In genomic region chr8:79583326-79583725, GRCm38 (mm10) we compare ENCODE assay signal across 9 mouse cellular contexts. TPM values are rescaled to one million over a fixed set of nuclear protein-coding genes. Genes with fewer than 3 reads are reported as not detected.
DNase-seq lines count a peak whose midpoint lies in the region; ATAC-seq and TF ChIP-seq lines count a peak whose summit lies in the region.
"Had no signal": no experiment of that assay in that cellular context is flagged by ENCODE, and none has a peak within 500 bp of the region (broad histone marks: within the 10 kb centered on the region; RNA-seq: fewer than 3 reads in every experiment).

No protein-coding gene starts in this region.

- TF ChIP-seq CTCF in midbrain, postnatal 0 days (IDR thresholded peaks at IDR 0.05): peak; percentile 39; the same call in 1 of the 2 replicates
- peak; percentile 67 for TF ChIP-seq CTCF in stomach, postnatal 0 days (IDR thresholded peaks at IDR 0.05; ENCODE audit: low read depth)

- no peaks in the 10 kb centered on the region for H3K4me1 ChIP-seq in midbrain, postnatal 0 days (ENCODE audit: insufficient read depth, low read length)
- H3K4me1 ChIP-seq in midbrain, embryonic 14.5 days (ENCODE audit: control insufficient read depth, insufficient read depth, low read length): no peaks in the 10 kb centered on the region
- no peaks in the 10 kb centered on the region for H3K4me1 ChIP-seq in stomach, postnatal 0 days (replicated peaks; ENCODE audit: control insufficient read depth, insufficient read depth)
- H3K4me1 ChIP-seq: embryonic facial prominence, embryonic 15.5 days had no signal

- no peaks in the 10 kb centered on the region for H3K36me3 ChIP-seq in midbrain, postnatal 0 days (ENCODE audit: insufficient read depth, low read length)
- no peaks in the 10 kb centered on the region for H3K36me3 ChIP-seq in midbrain, embryonic 14.5 days (ENCODE audit: control insufficient read depth, insufficient read depth, low read length)
- H3K36me3 ChIP-seq in stomach, postnatal 0 days (ENCODE audit: control insufficient read depth, insufficient read depth, low read length): no peaks in the 10 kb centered on the region
- H3K36me3 ChIP-seq: embryonic facial prominence, embryonic 15.5 days had no signal

- no peak for TF ChIP-seq EP300 in stomach, postnatal 0 days (optimal IDR thresholded peaks at IDR 0.05)

- H3K27me3 ChIP-seq in midbrain, postnatal 0 days (ENCODE audit: insufficient read depth, low read length): no peaks in the 10 kb centered on the region
- H3K27me3 ChIP-seq in midbrain, embryonic 14.5 days (ENCODE audit: control insufficient read depth, insufficient read depth, low read length): no peaks in the 10 kb centered on the region
- no peaks in the 10 kb centered on the region for H3K27me3 ChIP-seq in stomach, postnatal 0 days (ENCODE audit: control insufficient read depth, insufficient read depth, low read length)
- H3K27me3 ChIP-seq: embryonic facial prominence, embryonic 15.5 days had no signal

- H3K4me2 ChIP-seq in midbrain, postnatal 0 days (ENCODE audit: low read depth, low read length, poor library complexity, severe bottlenecking): no peak overlapping the region
- H3K4me2 ChIP-seq in midbrain, embryonic 14.5 days (ENCODE audit: low read length): no peak overlapping the region
- H3K4me2 ChIP-seq in stomach, postnatal 0 days (replicated peaks; ENCODE audit: low read depth): no peak overlapping the region
- H3K4me2 ChIP-seq: embryonic facial prominence, embryonic 15.5 days had no signal

- no peak overlapping the region for H3K27ac ChIP-seq in midbrain, postnatal 0 days (ENCODE audit: low read depth, low read length)
- H3K27ac ChIP-seq in midbrain, embryonic 14.5 days (replicated peaks; ENCODE audit: low read depth, low read length): no peak overlapping the region
- no peak overlapping the region for H3K27ac ChIP-seq in stomach, postnatal 0 days (replicated peaks)
- H3K27ac ChIP-seq: embryonic facial prominence, embryonic 15.5 days had no signal

- DNase-seq in cerebellum, postnatal 14 days: peak; percentile 9
- DNase-seq in cerebellum, adult 8-10 months: no peak
- DNase-seq in midbrain, postnatal 0 days (ENCODE audit: low spot score): no peak
- no peak for DNase-seq in midbrain, embryonic 14.5 days
- peak; percentile 10 to 50 for DNase-seq in heart, postnatal 14 days
- no peak for DNase-seq in stomach, postnatal 0 days (ENCODE audit: low spot score)
- no peak for DNase-seq in left cerebral cortex, adult 9 months (ENCODE audit: low spot score in 2 of 2)

- no peaks in the 10 kb centered on the region for H3K9me3 ChIP-seq in midbrain, postnatal 0 days (ENCODE audit: low read length)
- no peaks in the 10 kb centered on the region for H3K9me3 ChIP-seq in midbrain, embryonic 14.5 days (ENCODE audit: control insufficient read depth, low read length)
- H3K9me3 ChIP-seq in stomach, postnatal 0 days (ENCODE audit: control insufficient read depth, low read length): no peaks in the 10 kb centered on the region
- H3K9me3 ChIP-seq: embryonic facial prominence, embryonic 15.5 days had no signal

- H3K9ac ChIP-seq in midbrain, postnatal 0 days (replicated peaks; ENCODE audit: low read length, poor library complexity, severe bottlenecking): no peak overlapping the region
- no peak overlapping the region for H3K9ac ChIP-seq in midbrain, embryonic 14.5 days (replicated peaks; ENCODE audit: low read length)
- no peak overlapping the region for H3K9ac ChIP-seq in stomach, postnatal 0 days (ENCODE audit: low read length)
- H3K9ac ChIP-seq: embryonic facial prominence, embryonic 15.5 days had no signal

- H3K4me3 ChIP-seq in midbrain, postnatal 0 days (ENCODE audit: low read depth, low read length): no peak overlapping the region
- no peak overlapping the region for H3K4me3 ChIP-seq in midbrain, embryonic 14.5 days (replicated peaks; ENCODE audit: low read depth, low read length)
- no peak overlapping the region for H3K4me3 ChIP-seq in stomach, postnatal 0 days (ENCODE audit: low read depth, low read length)
- H3K4me3 ChIP-seq: embryonic facial prominence, embryonic 15.5 days had no signal

- no peak for ATAC-seq in midbrain, postnatal 0 days (ENCODE audit: low FRiP score)
- no peak for ATAC-seq in midbrain, embryonic 14.5 days (ENCODE audit: low FRiP score, low TSS enrichment)
- no peak for ATAC-seq in stomach, postnatal 0 days (ENCODE audit: low FRiP score, low TSS enrichment)
- no peak for ATAC-seq in inflammation-experienced regulatory T-cells, adult 6 months

- whole genome bisulfite sequencing in midbrain, postnatal 0 days: 38% methylated on average over 6 of the region's 6 CpGs
- 41% methylated on average over 6 of the region's 6 CpGs for whole genome bisulfite sequencing in midbrain, embryonic 14.5 days
- 29% methylated on average over 6 of the region's 6 CpGs for WGBS in stomach, postnatal 0 days

- intact Hi-C loops in heart, postnatal 14 days (cut with DNase I): loop anchor here (5.0 kb wide), 2 partner anchors 186 to 201 kb away; partner anchors contain the start of gene Smad1

RNA-seq across cellular contexts. Expression of gene Otud4, which starts 56.1 kb away (rescaled TPM):
- total RNA-seq in midbrain, postnatal 0 days (2014; rRNA removed): 24.3 and 35.3 TPM in 2 replicates
- 5.5 and 6.4 TPM in 2 replicates for polyA plus RNA-seq in midbrain, postnatal 0 days (2015; fragmentation: Nextera tagmentation; extraction: Ambion mirVana)
- polyA plus RNA-seq in midbrain, embryonic 14.5 days (2014; fragmentation: Nextera tagmentation; extraction: Ambion mirVana): 15.4 and 18.2 TPM in 2 replicates
- total RNA-seq in heart, postnatal 14 days (2021): 10 to 100 TPM; 45.5 to 45.7 TPM
- polyA plus RNA-seq in stomach, postnatal 0 days (2015; fragmentation: Nextera tagmentation; extraction: Ambion mirVana): 5.4 and 5.6 TPM in 2 replicates
- polyA plus RNA-seq in inflammation-experienced regulatory T-cells, adult 6 months (2017; shearing (Covaris generic)): 10 to 100 TPM; 14.1 to 18.9 (median 16.0) TPM

Comparison
In these comparisons a context has a peak if more than half of its experiments do, and no peak if none do; other contexts are left out.
1. DNase-seq: peak in cerebellum, postnatal 14 days (2 of 2) and heart, postnatal 14 days (2 of 2); none in cerebellum, adult 8-10 months (single experiment), midbrain, postnatal 0 days (single experiment), midbrain, embryonic 14.5 days (single experiment), stomach, postnatal 0 days (single experiment) and left cerebral cortex, adult 9 months (0 of 2).